Mouse (Mus musculus): Measurements from ENCODE around the gene Gtf3c5. TPM values are rescaled to one million over a fixed set of nuclear protein-coding genes. Genes with fewer than 3 reads are reported as not detected.

Gtf3c5 gene
- polyA plus RNA-seq, 1 experiment from 2014 or later = 40.7 TPM

DNA sequence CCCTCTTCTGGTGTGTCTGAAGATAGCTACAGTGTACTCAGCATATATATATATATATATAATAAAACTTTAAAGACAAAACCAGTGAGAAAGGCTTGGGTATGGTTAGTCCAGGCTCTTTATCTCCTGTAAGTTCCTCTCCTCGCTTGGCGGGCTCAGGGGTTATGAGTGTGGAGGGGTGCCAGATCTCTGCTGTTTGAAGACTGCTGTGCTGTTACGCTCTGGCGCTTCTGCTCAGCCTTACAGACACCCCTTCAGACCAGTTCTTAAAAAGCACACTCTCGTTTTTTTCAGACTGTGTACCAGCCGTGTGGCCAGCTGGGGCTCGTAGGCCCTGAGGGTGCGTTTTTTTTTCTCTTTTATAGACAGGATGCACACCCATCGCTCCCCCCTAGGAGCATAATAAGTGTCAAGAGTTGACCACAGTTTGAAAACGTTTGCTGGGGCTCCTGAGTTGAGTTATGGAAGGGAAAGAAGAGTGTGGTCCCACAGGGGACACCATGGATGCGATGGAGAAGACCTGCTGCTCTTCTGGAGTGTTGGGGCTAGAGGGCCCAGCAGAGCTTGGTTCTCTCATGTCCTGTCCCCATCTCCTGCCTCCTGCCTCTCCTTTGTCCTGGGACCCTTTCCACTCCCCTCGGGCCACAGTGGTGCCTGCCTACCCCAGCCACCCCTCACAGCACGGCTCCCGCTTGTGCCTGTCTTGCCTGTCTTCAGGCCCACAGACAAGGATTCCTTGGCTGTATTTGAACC lies 22.4 kb upstream of the Gtf3c5 start:
- Histone ChIP-seq H3K4me3 (no peak overlapping the region), H3K27me3 (no peaks in the 10 kb centered on the region), H3K4me2 (no peak overlapping the region), H3K9ac (no peak overlapping the region), H3K9me3 (replicated peaks) (no peaks in the 10 kb centered on the region), H3K36me3 (ENCODE audit: poor library complexity, severe bottlenecking) (no peaks in the 10 kb centered on the region), H3K27ac (no peak overlapping the region), H3K4me1 (no peaks in the 10 kb centered on the region)
- 70% methylated on average over 14 of the region's 14 CpGs for WGBS
- no peak for ATAC-seq

GRCm38 (mm10) chr2:28603542-28603941 lies 20.0 kb upstream of the Gtf3c5 start:
- Histone ChIP-seq H3K9me3 (replicated peaks) (no peaks in the 10 kb centered on the region), H3K4me1 (no peaks in the 10 kb centered on the region), H3K9ac (no peak overlapping the region), H3K27me3 (no peaks in the 10 kb centered on the region), H3K36me3 (ENCODE audit: poor library complexity, severe bottlenecking) (no peaks in the 10 kb centered on the region), H3K4me3 (no peak overlapping the region), H3K4me2 (no peak overlapping the region), H3K27ac (no peak overlapping the region)
- WGBS = 92% methylated on average over 5 of the region's 5 CpGs
- no peak for ATAC-seq

- no peak for ATAC-seq
- no peaks in the 10 kb centered on the region for H3K27me3 ChIP-seq
- no peak overlapping the region for H3K27ac ChIP-seq
- no peaks in the 10 kb centered on the region for H3K4me1 ChIP-seq
- no peaks in the 10 kb centered on the region for H3K36me3 ChIP-seq (ENCODE audit: poor library complexity, severe bottlenecking)
- 73% methylated on average over 12 of the region's 12 CpGs for WGBS
- no peak overlapping the region for H3K4me3 ChIP-seq
- no peak overlapping the region for H3K4me2 ChIP-seq
- H3K9ac ChIP-seq = no peak overlapping the region
- H3K9me3 ChIP-seq (replicated peaks) = no peaks in the 10 kb centered on the region
These were observed 18.4 kb upstream of the Gtf3c5 start for GRCm38 (mm10) chr2:28601720-28602590.

DNA sequence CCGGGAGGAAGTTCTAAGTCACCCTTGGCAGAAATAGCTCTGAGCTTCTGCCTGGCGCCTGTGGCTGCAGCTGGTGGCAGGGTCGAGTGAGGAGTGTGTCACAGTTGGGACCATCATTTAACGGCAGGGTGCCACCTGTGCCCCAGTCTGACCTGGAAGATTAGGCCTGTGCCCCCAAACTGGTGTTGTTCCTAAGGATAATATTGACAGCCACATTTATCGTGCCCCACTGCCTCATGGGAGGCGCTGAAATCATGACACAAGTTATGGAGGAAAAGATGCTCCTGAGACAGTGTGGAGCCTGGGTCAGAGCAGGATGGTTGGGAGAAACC lies 16.0 kb upstream of the Gtf3c5 start:
- Histone ChIP-seq H3K4me3 (no peak overlapping the region), H3K27me3 (0 out of 2 replicates have a peak, but pooled peaks cover 2% of the 10 kb centered on the region), H3K9me3 (replicated peaks) (no peaks in the 10 kb centered on the region), H3K4me2 (no peak overlapping the region), H3K9ac (no peak overlapping the region), H3K4me1 (no peaks in the 10 kb centered on the region), H3K36me3 (ENCODE audit: poor library complexity, severe bottlenecking) (no peaks in the 10 kb centered on the region), H3K27ac (no peak overlapping the region)
- no peak for ATAC-seq
- 78% methylated on average over 6 of the region's 6 CpGs for WGBS

GRCm38 (mm10) chr2:28598692-28599568 lies 15.4 kb upstream of the Gtf3c5 start:
- Histone ChIP-seq H3K4me2 (no peak overlapping the region), H3K9me3 (replicated peaks) (no peaks in the 10 kb centered on the region), H3K9ac (no peak overlapping the region), H3K36me3 (ENCODE audit: poor library complexity, severe bottlenecking) (no peaks in the 10 kb centered on the region), H3K4me1 (no peaks in the 10 kb centered on the region), H3K27ac (no peak overlapping the region), H3K4me3 (no peak overlapping the region), H3K27me3 (0 out of 2 replicates have a peak, but pooled peaks cover 3% of the 10 kb centered on the region)
- WGBS = 65% methylated on average over 12 of the region's 12 CpGs
- no peak for ATAC-seq

DNA sequence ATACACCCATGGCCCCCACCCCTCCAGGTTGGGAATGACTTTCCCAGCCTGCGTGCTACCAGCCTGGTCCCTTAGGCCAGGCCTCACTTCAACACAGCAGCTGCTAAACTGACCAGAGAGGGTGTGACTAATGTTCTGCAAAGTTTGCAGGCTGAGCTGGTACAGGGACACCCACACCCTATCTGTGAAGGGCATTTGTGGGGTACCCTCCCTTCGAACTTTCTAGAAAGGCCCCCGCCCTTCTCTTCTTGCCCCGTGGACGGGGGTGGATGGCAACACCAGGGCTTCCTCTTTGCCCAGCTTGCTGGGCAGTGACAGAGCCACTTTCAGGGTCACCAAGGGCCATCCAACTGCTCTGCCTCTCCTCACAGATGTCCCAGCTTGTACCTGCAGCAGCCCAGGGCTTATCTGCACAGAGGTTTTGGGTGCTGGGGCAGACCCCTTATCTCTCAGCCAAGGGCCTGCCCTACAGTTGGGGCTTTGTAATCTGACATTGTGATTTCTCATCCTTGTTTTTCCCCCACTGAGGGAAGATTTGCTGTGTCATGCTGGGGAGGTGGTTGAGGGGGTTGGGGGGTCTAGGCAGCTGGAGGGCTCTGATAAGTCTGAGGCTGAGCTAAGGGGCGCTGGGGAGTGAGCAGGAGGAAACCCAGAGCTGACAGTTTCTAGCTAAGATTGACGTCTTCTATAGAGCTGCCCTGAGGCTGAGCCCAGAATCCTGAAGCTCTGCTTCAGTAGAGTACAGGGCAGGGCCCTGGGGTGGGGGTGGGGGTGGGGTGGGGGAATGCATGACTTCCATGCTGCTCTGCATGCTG lies 14.4 kb upstream of the Gtf3c5 start:
- H3K36me3 ChIP-seq (ENCODE audit: poor library complexity, severe bottlenecking) = no peaks in the 10 kb centered on the region
- WGBS = 85% methylated on average over 7 of the region's 7 CpGs
- no peak overlapping the region for H3K4me3 ChIP-seq
- 0 out of 2 replicates have a peak, but pooled peaks cover 6% of the 10 kb centered on the region for H3K27me3 ChIP-seq
- no peak overlapping the region for H3K9ac ChIP-seq
- H3K4me1 ChIP-seq = no peaks in the 10 kb centered on the region
- H3K4me2 ChIP-seq = no peak overlapping the region
- ATAC-seq = no peak
- no peaks in the 10 kb centered on the region for H3K9me3 ChIP-seq (replicated peaks)
- H3K27ac ChIP-seq = no peak overlapping the region

DNA sequence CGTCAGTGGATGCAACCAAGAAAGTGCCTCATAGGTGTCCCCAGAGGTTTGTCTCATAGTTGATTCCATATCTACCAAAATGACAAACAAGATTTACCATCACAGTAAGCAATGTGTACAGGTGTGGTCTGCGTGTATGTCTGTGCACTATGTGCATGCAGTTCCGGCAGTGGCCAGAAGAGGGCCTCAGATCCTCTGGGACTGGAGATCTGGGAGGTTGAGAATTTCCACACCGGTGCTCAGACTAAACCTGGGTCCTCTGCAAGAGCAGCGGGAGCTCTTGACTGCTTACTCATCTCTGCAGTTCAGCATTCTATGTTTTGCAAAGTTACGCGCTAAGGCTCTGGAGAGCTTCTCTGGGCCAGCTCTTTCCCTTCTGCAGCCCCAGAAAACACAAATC lies 13.4 kb upstream of the Gtf3c5 start:
- 0 out of 2 replicates have a peak, but pooled peaks cover 6% of the 10 kb centered on the region for H3K27me3 ChIP-seq
- no peak overlapping the region for H3K4me3 ChIP-seq
- no peaks in the 10 kb centered on the region for H3K9me3 ChIP-seq (replicated peaks)
- no peak for ATAC-seq
- no peak overlapping the region for H3K27ac ChIP-seq
- H3K9ac ChIP-seq = no peak overlapping the region
- no peaks in the 10 kb centered on the region for H3K4me1 ChIP-seq
- no peak overlapping the region for H3K4me2 ChIP-seq
- H3K36me3 ChIP-seq (ENCODE audit: poor library complexity, severe bottlenecking) = no peaks in the 10 kb centered on the region
- WGBS = 90% methylated on average over 7 of the region's 7 CpGs

GRCm38 (mm10) chr2:28596021-28596420 lies 12.5 kb upstream of the Gtf3c5 start:
- H3K4me3 ChIP-seq = no peak overlapping the region
- H3K4me1 ChIP-seq = no peaks in the 10 kb centered on the region
- ATAC-seq = no peak
- H3K27me3 ChIP-seq = 0 out of 2 replicates have a peak, but pooled peaks cover 8% of the 10 kb centered on the region
- no peak overlapping the region for H3K4me2 ChIP-seq
- no peak overlapping the region for H3K27ac ChIP-seq
- H3K9ac ChIP-seq = no peak overlapping the region
- H3K36me3 ChIP-seq (ENCODE audit: poor library complexity, severe bottlenecking) = no peaks in the 10 kb centered on the region
- H3K9me3 ChIP-seq (replicated peaks) = no peaks in the 10 kb centered on the region
- 75% methylated on average over 7 of the region's 7 CpGs for WGBS

DNA sequence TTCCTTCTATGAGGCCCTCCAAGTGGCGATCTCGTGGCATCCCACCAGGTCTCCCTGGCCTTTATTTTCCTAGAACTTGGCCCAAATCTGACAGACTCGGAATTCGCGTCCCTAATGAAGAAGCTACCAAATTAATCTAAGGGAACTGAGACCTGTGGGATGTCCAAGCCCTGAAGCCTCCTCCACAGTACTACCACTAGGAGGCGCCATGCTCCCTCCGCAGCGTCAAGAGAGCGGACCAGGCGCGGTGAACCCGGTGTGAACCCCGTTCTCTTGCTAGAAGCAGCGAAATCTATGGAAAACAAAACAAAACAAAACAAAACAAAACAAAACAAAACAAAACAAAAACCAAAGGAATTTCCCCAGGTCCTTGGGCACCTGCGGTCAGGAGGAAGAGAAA lies 9.3 kb upstream of the Gtf3c5 start:
- 9% methylated on average over 15 of the region's 15 CpGs for WGBS
- no peaks in the 10 kb centered on the region for H3K36me3 ChIP-seq (ENCODE audit: poor library complexity, severe bottlenecking)
- no peak for ATAC-seq
- no peak overlapping the region for H3K27ac ChIP-seq
- no peak overlapping the region for H3K9ac ChIP-seq
- no peak overlapping the region for H3K4me2 ChIP-seq
- H3K27me3 ChIP-seq = peaks cover 16% of the 10 kb centered on the region; the same call in 1 of the 2 replicates
- no peak overlapping the region for H3K4me3 ChIP-seq
- H3K4me1 ChIP-seq = no peaks in the 10 kb centered on the region
- H3K9me3 ChIP-seq (replicated peaks) = no peaks in the 10 kb centered on the region

DNA sequence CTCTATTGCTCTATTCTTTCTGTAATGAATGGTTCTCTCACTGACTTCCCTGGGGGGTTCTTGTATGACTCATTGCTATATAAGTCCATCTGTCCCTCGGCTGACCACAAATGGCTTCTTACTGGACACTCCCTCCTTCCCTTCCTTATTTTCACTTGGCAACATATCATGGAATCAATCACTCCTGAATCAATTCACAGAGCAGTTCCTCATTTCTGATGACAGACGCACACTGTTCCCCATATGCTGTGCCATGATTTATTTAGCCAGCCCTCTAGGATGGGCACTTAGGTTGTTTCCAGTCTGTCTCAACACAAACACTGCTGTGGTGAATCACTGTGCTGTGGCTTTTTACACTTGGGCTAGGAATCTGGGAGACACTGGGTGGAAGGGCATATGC lies 7.9 kb upstream of the Gtf3c5 start:
- Histone ChIP-seq H3K27ac (no peak overlapping the region), H3K9ac (no peak overlapping the region), H3K4me2 (no peak overlapping the region), H3K4me3 (no peak overlapping the region), H3K4me1 (no peaks in the 10 kb centered on the region), H3K27me3 (peaks cover 16% of the 10 kb centered on the region; the same call in 1 of the 2 replicates), H3K36me3 (ENCODE audit: poor library complexity, severe bottlenecking) (no peaks in the 10 kb centered on the region), H3K9me3 (replicated peaks) (no peaks in the 10 kb centered on the region)
- ATAC-seq = no peak
- WGBS = 78% methylated on average over 2 of the region's 2 CpGs

- Histone ChIP-seq H3K9me3 (replicated peaks) (no peaks in the 10 kb centered on the region), H3K27ac (no peak overlapping the region), H3K9ac (no peak overlapping the region), H3K27me3 (peaks cover 15% of the 10 kb centered on the region; the same call in 1 of the 2 replicates), H3K4me3 (no peak overlapping the region), H3K36me3 (ENCODE audit: poor library complexity, severe bottlenecking) (no peaks in the 10 kb centered on the region), H3K4me1 (peaks cover 4% of the 10 kb centered on the region; the same call in 1 of the 2 replicates), H3K4me2 (no peak overlapping the region)
- 44% methylated on average over 1 of the region's 1 CpGs for WGBS
- ATAC-seq = no peak
These were observed 5.0 kb upstream of the Gtf3c5 start for GRCm38 (mm10) chr2:28588574-28588973.
